Mouse (Mus musculus): Measurements from ENCODE around the gene Mvb12a. TPM values are rescaled to one million over a fixed set of nuclear protein-coding genes. Genes with fewer than 3 reads are reported as not detected.

Mvb12a gene
- polyA plus RNA-seq, 1 experiment = 55.1 TPM

- H3K36me3 ChIP-seq (ENCODE audit: control insufficient read depth, insufficient read depth, low read length) = no peaks in the 10 kb centered on the region
- TF ChIP-seq CTCF (IDR thresholded peaks at IDR 0.05; ENCODE audit: control insufficient read depth, insufficient read depth, insufficient replicate concordance, low read depth, low read length) (no peak), POLR2A (IDR thresholded peaks at IDR 0.05; ENCODE audit: control insufficient read depth, low read depth, low read length) (no peak)
- H3K27ac ChIP-seq (ENCODE audit: control insufficient read depth, insufficient read depth, low read depth, low read length) = no peak overlapping the region
- no peaks in the 10 kb centered on the region for H3K27me3 ChIP-seq (ENCODE audit: control insufficient read depth, insufficient read depth, low read length)
- peaks cover 13% of the 10 kb centered on the region for H3K4me1 ChIP-seq (ENCODE audit: control insufficient read depth, insufficient read depth, low read length)
- peak overlapping the region; percentile 27; the same call in 1 of the 2 replicates for H3K4me3 ChIP-seq (ENCODE audit: control insufficient read depth, low read depth, low read length)
Observed at GRCm38 (mm10) chr8:71554644-71555043, 11.9 kb downstream of the Mvb12a start.

GRCm38 (mm10) chr8:71558071-71558957 lies 15.6 kb downstream of the Mvb12a start, which contains the start of gene Tmem221:
Tmem221 (minus strand) TSS chr8:71558871.
- H3K36me3 ChIP-seq (ENCODE audit: control insufficient read depth, insufficient read depth, low read length) = no peaks in the 10 kb centered on the region
- H3K27me3 ChIP-seq (ENCODE audit: control insufficient read depth, insufficient read depth, low read length) = no peaks in the 10 kb centered on the region
- H3K4me1 ChIP-seq (ENCODE audit: control insufficient read depth, insufficient read depth, low read length) = peaks cover 22% of the 10 kb centered on the region
- H3K4me3 ChIP-seq (ENCODE audit: control insufficient read depth, low read depth, low read length) = peak within 1 kb of the TSS; percentile 40
- TF ChIP-seq CTCF (IDR thresholded peaks at IDR 0.05; ENCODE audit: control insufficient read depth, insufficient read depth, insufficient replicate concordance, low read depth, low read length) = no peak
- no peak for TF ChIP-seq POLR2A (IDR thresholded peaks at IDR 0.05; ENCODE audit: control insufficient read depth, low read depth, low read length)
- no peak within 1 kb of the TSS for H3K27ac ChIP-seq (ENCODE audit: control insufficient read depth, insufficient read depth, low read depth, low read length)

- H3K27ac ChIP-seq (ENCODE audit: control insufficient read depth, insufficient read depth, low read depth, low read length) = no peak overlapping the region
- H3K4me3 ChIP-seq (ENCODE audit: control insufficient read depth, low read depth, low read length) = peak overlapping the region; percentile 40
- TF ChIP-seq POLR2A (IDR thresholded peaks at IDR 0.05; ENCODE audit: control insufficient read depth, low read depth, low read length) (no peak), CTCF (IDR thresholded peaks at IDR 0.05; ENCODE audit: control insufficient read depth, insufficient read depth, insufficient replicate concordance, low read depth, low read length) (no peak)
- no peaks in the 10 kb centered on the region for H3K27me3 ChIP-seq (ENCODE audit: control insufficient read depth, insufficient read depth, low read length)
- no peaks in the 10 kb centered on the region for H3K36me3 ChIP-seq (ENCODE audit: control insufficient read depth, insufficient read depth, low read length)
- H3K4me1 ChIP-seq (ENCODE audit: control insufficient read depth, insufficient read depth, low read length) = peaks cover 21% of the 10 kb centered on the region
Observed at GRCm38 (mm10) chr8:71558958-71559690, 16.4 kb downstream of the Mvb12a start.

- Histone ChIP-seq H3K4me3 (ENCODE audit: control insufficient read depth, low read depth, low read length) (no peak overlapping the region), H3K36me3 (ENCODE audit: control insufficient read depth, insufficient read depth, low read length) (no peaks in the 10 kb centered on the region), H3K4me1 (ENCODE audit: control insufficient read depth, insufficient read depth, low read length) (peaks cover 18% of the 10 kb centered on the region), H3K27ac (ENCODE audit: control insufficient read depth, insufficient read depth, low read depth, low read length) (no peak overlapping the region), H3K27me3 (ENCODE audit: control insufficient read depth, insufficient read depth, low read length) (no peaks in the 10 kb centered on the region)
- TF ChIP-seq POLR2A (IDR thresholded peaks at IDR 0.05; ENCODE audit: control insufficient read depth, low read depth, low read length) = no peak
- TF ChIP-seq CTCF (IDR thresholded peaks at IDR 0.05; ENCODE audit: control insufficient read depth, insufficient read depth, insufficient replicate concordance, low read depth, low read length) = no peak
Observed at GRCm38 (mm10) chr8:71560071-71560470, 17.3 kb downstream of the Mvb12a start.

DNA sequence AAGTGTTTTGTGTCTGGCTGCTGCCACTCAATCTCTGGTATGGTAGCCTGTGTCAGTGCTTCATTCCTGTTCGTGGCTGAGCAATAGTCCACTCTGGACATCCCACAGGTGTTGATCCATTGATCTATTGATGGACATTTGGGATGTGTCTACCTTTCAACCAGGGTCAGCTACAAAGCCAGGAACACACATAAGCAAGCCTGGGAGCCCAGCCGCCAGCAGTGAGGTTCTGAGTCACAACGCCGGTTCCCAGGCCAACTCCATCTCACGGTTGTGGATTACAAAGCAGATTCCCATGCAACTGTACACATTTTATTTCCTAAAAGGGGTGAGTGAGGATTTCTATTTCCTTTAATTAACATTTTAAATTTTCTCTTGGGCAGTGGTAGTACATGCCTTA lies 18.0 kb downstream of the Mvb12a start:
- no peak for TF ChIP-seq POLR2A (IDR thresholded peaks at IDR 0.05; ENCODE audit: control insufficient read depth, low read depth, low read length)
- TF ChIP-seq CTCF (IDR thresholded peaks at IDR 0.05; ENCODE audit: control insufficient read depth, insufficient read depth, insufficient replicate concordance, low read depth, low read length) = no peak
- no peak overlapping the region for H3K4me3 ChIP-seq (ENCODE audit: control insufficient read depth, low read depth, low read length)
- no peaks in the 10 kb centered on the region for H3K36me3 ChIP-seq (ENCODE audit: control insufficient read depth, insufficient read depth, low read length)
- no peak overlapping the region for H3K27ac ChIP-seq (ENCODE audit: control insufficient read depth, insufficient read depth, low read depth, low read length)
- H3K4me1 ChIP-seq (ENCODE audit: control insufficient read depth, insufficient read depth, low read length) = peaks cover 18% of the 10 kb centered on the region
- no peaks in the 10 kb centered on the region for H3K27me3 ChIP-seq (ENCODE audit: control insufficient read depth, insufficient read depth, low read length)

- TF ChIP-seq CTCF (IDR thresholded peaks at IDR 0.05; ENCODE audit: control insufficient read depth, insufficient read depth, insufficient replicate concordance, low read depth, low read length) (peak; percentile 86; the same call in 1 of the 2 replicates), POLR2A (IDR thresholded peaks at IDR 0.05; ENCODE audit: control insufficient read depth, low read depth, low read length) (no peak)
- Histone ChIP-seq H3K36me3 (ENCODE audit: control insufficient read depth, insufficient read depth, low read length) (no peaks in the 10 kb centered on the region), H3K4me1 (ENCODE audit: control insufficient read depth, insufficient read depth, low read length) (peaks cover 18% of the 10 kb centered on the region), H3K27ac (ENCODE audit: control insufficient read depth, insufficient read depth, low read depth, low read length) (no peak overlapping the region), H3K27me3 (ENCODE audit: control insufficient read depth, insufficient read depth, low read length) (no peaks in the 10 kb centered on the region), H3K4me3 (ENCODE audit: control insufficient read depth, low read depth, low read length) (no peak overlapping the region)
Observed at GRCm38 (mm10) chr8:71561401-71561800, 18.7 kb downstream of the Mvb12a start.

DNA sequence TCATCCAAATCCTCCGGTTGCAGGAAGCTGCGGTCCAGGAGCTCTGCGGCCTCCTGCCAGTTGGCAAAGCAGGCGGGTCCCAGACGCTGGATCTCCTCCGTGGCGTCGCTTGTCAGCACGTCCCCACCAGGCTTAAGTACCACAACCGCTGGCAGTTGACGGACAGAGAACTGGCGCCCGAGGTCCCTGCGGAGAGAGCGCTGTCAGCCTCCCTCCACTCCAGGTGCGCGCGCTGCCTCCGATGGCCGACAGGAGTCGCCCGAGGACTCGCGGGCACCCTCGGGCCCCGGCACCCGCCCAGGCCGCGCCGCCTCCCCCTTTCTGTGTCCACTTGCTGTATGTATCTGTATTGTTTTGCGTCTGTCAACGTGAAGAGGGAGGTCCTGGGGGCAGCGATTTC lies 20.0 kb downstream of the Mvb12a start:
- H3K27me3 ChIP-seq (ENCODE audit: control insufficient read depth, insufficient read depth, low read length) = no peaks in the 10 kb centered on the region
- H3K4me3 ChIP-seq (ENCODE audit: control insufficient read depth, low read depth, low read length) = peak overlapping the region; percentile 67
- peaks cover 18% of the 10 kb centered on the region for H3K4me1 ChIP-seq (ENCODE audit: control insufficient read depth, insufficient read depth, low read length)
- no peak for TF ChIP-seq POLR2A (IDR thresholded peaks at IDR 0.05; ENCODE audit: control insufficient read depth, low read depth, low read length)
- peak; percentile 72 for TF ChIP-seq CTCF (IDR thresholded peaks at IDR 0.05; ENCODE audit: control insufficient read depth, insufficient read depth, insufficient replicate concordance, low read depth, low read length)
- no peaks in the 10 kb centered on the region for H3K36me3 ChIP-seq (ENCODE audit: control insufficient read depth, insufficient read depth, low read length)
- H3K27ac ChIP-seq (ENCODE audit: control insufficient read depth, insufficient read depth, low read depth, low read length) = no peak overlapping the region
